Mouse (Mus musculus) lung, postnatal 0 days (tissue): ENCODE results near the gene Srp68. TPM values are rescaled to one million over a fixed set of nuclear protein-coding genes. Genes with fewer than 3 reads are reported as not detected.

ENCODE experiments used
- ATAC-seq: fragments of 200-750 bp; cut with Nextera tagmentation; 2 replicates; pipeline ENCODE4 v1.8.0; 2017; ENCODE audit warnings: moderate library complexity
- DNase-seq: peaks from one replicate; pipeline ENCODE4 v3.0.0-alpha.2; 2016; ENCODE audit warnings: low spot score
- H3K27ac ChIP-seq: fragments of 300-500 bp; sonication (generic); 2 replicates; pipeline ENCODE4 v1.5.1; 2014; ENCODE audit warnings: antibody characterized with exemption, mild to moderate bottlenecking, low read length, mixed read lengths
- H3K27me3 ChIP-seq: fragments of 300-500 bp; sonication (generic); replicated peaks from 2 replicates; pipeline ENCODE4 v1.6.1; 2014; ENCODE audit warnings: low read length, mixed read lengths; ENCODE audit not compliant: insufficient read depth
- H3K36me3 ChIP-seq: fragments of 300-500 bp; sonication (generic); 2 replicates; pipeline ENCODE4 v1.6.1; 2014; ENCODE audit warnings: low read length, mixed read lengths; ENCODE audit not compliant: insufficient read depth
- H3K4me1 ChIP-seq: fragments of 300-500 bp; sonication (generic); 2 replicates; pipeline ENCODE4 v1.6.1; 2014; ENCODE audit warnings: antibody characterized with exemption, low read depth, low read length, mixed read lengths; ENCODE audit not compliant: insufficient read depth
- H3K4me2 ChIP-seq: fragments of 300-500 bp; sonication (generic); replicated peaks from 2 replicates; pipeline ENCODE4 v1.6.1; 2014; ENCODE audit warnings: low read depth, mild to moderate bottlenecking, low read length, moderate library complexity, mixed read lengths
- H3K4me3 ChIP-seq: fragments of 300-500 bp; sonication (generic); 2 replicates; pipeline ENCODE4 v1.5.1; 2014; ENCODE audit warnings: low read depth, low read length
- H3K9ac ChIP-seq: fragments of 300-500 bp; sonication (generic); replicated peaks from 2 replicates; pipeline ENCODE4 v1.6.1; 2014; ENCODE audit warnings: low read depth, mild to moderate bottlenecking
- H3K9me3 ChIP-seq: fragments of 300-500 bp; sonication (generic); 2 replicates; pipeline ENCODE4 v1.6.1; 2016; ENCODE audit warnings: low read length, mixed read lengths
- CTCF ChIP-seq: IDR thresholded peaks from 2 replicates; pipeline ENCODE4 v1.5.1; 2016; ENCODE audit warnings: antibody characterized with exemption, mild to moderate bottlenecking
- EP300 ChIP-seq: IDR thresholded peaks from 2 replicates; pipeline ENCODE4 v1.6.1; 2016; ENCODE audit warnings: antibody characterized with exemption, mild to moderate bottlenecking, control low read depth
- WGBS: fragments of 180-500 bp; shearing (Covaris S2); extraction: QIAGEN DNeasy Blood & Tissue Kit; methylation state at CpG from one replicate; pipeline ENCODE4 v1.1.7; 2014; 5-methylcytosine and 5-hydroxymethylcytosine counted together
- polyA plus RNA-seq: library from polyadenylated mRNA; unstranded; fragments of >200 nt; fragmentation: Nextera tagmentation; extraction: Ambion mirVana; gene quantifications from 2 replicates; pipeline ENCODE4 v1.2.1, GENCODE M21; 2015

Gene Srp68
- polyA plus RNA-seq, 1 experiment from 2014 or later, result 43.0 TPM

DNA sequence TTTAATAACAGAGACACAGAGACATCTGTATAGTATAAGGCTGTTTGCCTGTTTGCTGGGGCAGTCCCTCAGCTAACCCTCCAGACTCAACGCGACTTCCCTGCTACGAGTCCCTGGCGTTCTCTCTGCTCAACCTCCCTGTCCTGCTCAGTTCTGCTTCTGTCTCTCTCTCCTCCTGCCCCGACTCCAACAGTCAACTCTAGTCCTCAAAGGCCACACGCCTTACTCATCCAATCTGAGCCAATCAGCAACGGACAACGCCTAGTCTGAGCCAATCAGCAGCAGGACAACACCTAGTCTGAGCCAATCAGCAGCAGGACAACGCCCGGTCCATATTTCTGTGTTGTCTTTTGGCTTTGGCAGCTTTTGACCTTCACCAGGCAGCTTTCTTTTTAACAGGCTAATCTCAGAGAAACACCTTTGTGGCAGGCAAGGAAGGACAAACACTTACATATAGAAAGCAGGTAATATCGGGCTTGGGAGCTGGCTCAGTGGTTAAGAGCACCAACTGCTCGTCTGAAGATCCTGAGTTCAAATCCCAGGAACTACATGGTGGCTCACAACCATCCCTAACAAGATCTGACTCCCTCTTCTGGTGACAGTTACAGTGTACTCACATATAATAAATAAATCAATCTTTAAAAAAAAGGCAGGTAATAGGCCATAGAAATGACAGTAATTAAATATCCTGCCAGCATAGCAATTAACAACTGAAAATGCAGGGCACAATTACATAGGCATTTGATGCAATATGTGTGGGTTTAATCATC, 33.9 kb upstream of the Srp68 start:
- TF ChIP-seq CTCF (no peak), EP300 (no peak)
- no peak for DNase-seq
- Histone ChIP-seq H3K9me3 (no peaks in the 10 kb centered on the region), H3K36me3 (0 out of 2 replicates have a peak, but pooled peaks cover 5% of the 10 kb centered on the region), H3K9ac (no peak overlapping the region), H3K4me2 (no peak overlapping the region), H3K4me1 (0 out of 2 replicates have a peak, but pooled peaks cover 8% of the 10 kb centered on the region), H3K4me3 (no peak overlapping the region), H3K27ac (no peak overlapping the region), H3K27me3 (no peaks in the 10 kb centered on the region)
- ATAC-seq, result no peak
- 88% methylated on average over 12 of the region's 12 CpGs for WGBS

DNA sequence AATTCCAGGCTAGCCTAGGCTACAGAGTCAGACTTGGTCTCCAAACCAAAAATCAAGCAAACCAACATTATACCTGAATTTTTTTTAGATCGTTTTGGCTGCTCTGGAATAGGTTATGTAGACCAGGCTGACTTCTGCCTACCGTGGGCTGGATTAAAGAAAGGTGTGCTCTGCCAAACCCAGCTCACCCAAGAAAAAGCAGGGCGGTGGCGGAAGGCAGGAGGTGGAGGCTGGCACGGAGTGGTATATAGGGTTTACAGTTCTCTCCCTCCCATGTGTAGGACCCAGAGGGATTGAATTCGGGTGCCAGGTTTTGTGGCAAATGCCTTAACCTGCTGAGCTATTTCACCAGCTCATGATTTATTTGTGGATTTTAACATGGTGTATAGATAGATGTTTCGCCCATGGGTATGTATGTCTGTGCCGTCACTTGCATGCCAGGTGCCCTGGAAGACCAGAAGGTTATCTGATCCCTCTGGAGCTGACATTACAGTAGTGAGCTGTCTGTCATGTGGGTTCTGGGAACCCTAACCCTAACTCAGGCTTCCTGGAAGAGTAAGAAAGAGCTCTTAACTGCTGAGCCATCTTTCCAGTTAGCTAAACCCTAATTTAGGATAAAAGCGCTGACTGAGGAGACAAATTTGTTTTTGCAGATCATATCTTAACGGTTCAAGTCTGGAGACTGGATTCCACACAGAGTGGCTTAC, 33.2 kb upstream of the Srp68 start, which contains the start of gene Exoc7:
Gene Exoc7, minus strand, starts transcription at position 215 of the 707 bp plus-strand sequence.
- Histone ChIP-seq H3K4me3 (peak within 1 kb of the TSS; percentile 66), H3K27ac (no peak within 1 kb of the TSS), H3K9ac (peak within 1 kb of the TSS; percentile 63), H3K4me1 (0 out of 2 replicates have a peak, but pooled peaks cover 8% of the 10 kb centered on the region), H3K4me2 (peak within 1 kb of the TSS; percentile 83), H3K36me3 (0 out of 2 replicates have a peak, but pooled peaks cover 10% of the 10 kb centered on the region), H3K9me3 (no peaks in the 10 kb centered on the region), H3K27me3 (no peaks in the 10 kb centered on the region)
- DNase-seq (no peak), ATAC-seq (no peak)
- WGBS, result 81% methylated on average over 10 of the region's 10 CpGs
- no peak for TF ChIP-seq EP300
- TF ChIP-seq CTCF, result no peak

DNA sequence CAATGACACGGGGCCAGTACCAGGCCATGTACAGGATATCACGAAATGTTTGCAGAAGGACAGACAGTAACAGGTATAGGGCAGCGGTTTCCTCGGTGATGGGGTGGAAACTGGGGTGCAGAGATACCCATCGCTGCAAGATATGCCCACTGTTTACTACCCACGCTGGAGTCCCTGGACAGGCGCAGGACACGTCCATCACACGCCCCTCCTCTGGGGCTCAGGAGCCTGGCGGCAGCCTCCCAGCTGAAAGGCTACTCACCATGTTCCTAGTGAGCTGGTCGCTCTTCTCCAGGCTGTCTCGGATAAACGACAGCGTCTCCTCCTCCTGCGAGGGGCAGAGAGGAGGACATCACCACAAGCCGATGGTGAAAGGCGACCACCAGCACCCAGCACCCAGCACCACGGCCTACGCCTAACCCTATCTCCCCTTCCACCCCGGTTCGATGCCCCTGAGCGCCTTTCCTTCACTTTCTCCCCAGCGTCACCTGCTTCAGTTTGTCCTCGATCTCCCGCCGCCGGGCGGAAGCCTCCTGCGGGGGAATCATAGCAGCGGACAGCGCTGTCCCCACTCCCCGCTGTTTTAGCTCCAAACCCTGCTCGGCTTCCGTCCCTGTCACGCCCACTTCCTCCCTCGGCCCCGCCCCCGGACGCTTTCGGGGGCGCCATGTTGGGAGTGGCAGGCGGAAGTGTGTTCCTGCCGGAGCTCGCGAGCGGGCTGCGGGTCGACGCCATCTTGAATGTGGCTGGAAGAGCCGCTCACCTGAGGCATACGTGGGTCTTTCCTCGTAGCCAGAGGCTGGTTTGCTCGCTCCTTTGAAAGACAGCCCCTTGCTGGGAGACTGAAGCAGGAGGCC, 32.3 kb upstream of the Srp68 start:
- Histone ChIP-seq H3K4me3 (peak overlapping the region; percentile 66), H3K27ac (no peak overlapping the region), H3K27me3 (no peaks in the 10 kb centered on the region), H3K9me3 (no peaks in the 10 kb centered on the region), H3K9ac (peak overlapping the region; percentile 63), H3K4me2 (peak overlapping the region; percentile 83), H3K36me3 (0 out of 2 replicates have a peak, but pooled peaks cover 10% of the 10 kb centered on the region), H3K4me1 (0 out of 2 replicates have a peak, but pooled peaks cover 8% of the 10 kb centered on the region)
- TF ChIP-seq EP300 (no peak), CTCF (no peak)
- ATAC-seq (peak; percentile 97), DNase-seq (peak; percentile 96)
- 2% methylated on average over 46 of the region's 53 CpGs for WGBS

DNA sequence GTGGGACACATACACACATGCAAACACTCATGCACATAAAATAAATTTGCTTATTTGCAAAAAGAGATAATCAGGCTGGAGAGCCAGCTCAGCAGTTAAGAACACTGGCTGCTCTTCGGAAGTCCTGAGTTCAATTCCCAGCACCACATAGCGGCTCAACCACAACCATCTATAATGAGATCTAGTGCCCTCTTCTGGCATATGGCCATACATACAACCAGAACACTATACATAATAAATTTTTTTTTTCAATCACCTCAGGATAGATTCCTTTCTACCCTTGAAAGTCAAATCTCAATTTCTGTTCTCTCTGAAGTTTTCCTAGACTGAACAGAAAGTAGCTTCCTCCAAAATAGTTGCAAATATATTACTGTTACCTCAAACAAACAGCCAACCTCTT, 31.4 kb upstream of the Srp68 start:
- WGBS, result 95% methylated on average over 2 of the region's 2 CpGs
- Histone ChIP-seq H3K4me2 (no peak overlapping the region), H3K27me3 (no peaks in the 10 kb centered on the region), H3K27ac (no peak overlapping the region), H3K4me3 (peak overlapping the region; percentile 66; the same call in 1 of the 2 replicates), H3K4me1 (0 out of 2 replicates have a peak, but pooled peaks cover 8% of the 10 kb centered on the region), H3K9ac (no peak overlapping the region), H3K9me3 (no peaks in the 10 kb centered on the region), H3K36me3 (peaks cover 19% of the 10 kb centered on the region; the same call in 1 of the 2 replicates)
- TF ChIP-seq EP300 (no peak), CTCF (0 out of 2 replicates have a peak, but pooled peaks have one; percentile 6)
- DNase-seq (no peak), ATAC-seq (no peak)

DNA sequence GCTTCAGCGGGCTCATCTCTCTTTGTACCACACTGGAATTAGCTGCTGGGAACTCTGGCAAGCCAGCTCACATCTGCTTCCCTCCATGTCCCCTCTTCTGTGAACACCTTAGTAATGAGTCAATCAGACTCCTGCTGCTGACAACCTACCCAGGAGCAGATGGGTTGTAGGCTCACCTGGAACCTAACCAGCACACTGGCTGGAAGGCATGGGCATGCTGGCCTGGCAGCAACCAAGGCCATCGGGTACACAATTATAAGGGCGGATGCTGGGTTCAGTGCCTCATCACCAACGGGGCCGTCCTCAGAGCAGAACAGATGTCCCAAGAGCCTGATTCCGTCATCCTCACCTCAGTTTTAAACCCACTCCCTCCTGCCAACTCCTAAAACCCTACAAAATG, 24.6 kb upstream of the Srp68 start:
- ATAC-seq (no peak), DNase-seq (no peak)
- Histone ChIP-seq H3K27ac (no peak overlapping the region), H3K4me1 (no peaks in the 10 kb centered on the region), H3K9ac (no peak overlapping the region), H3K4me2 (no peak overlapping the region), H3K36me3 (peaks cover 40% of the 10 kb centered on the region; the same call in 1 of the 2 replicates), H3K27me3 (no peaks in the 10 kb centered on the region), H3K9me3 (no peaks in the 10 kb centered on the region), H3K4me3 (no peak overlapping the region)
- WGBS, result 92% methylated on average over 6 of the region's 6 CpGs
- no peak for TF ChIP-seq EP300
- no peak for TF ChIP-seq CTCF
